Mouse (Mus musculus): ENCODE results near the gene Gm8267.
"Not testable (repeated sequence)": the region's sequence is repeated elsewhere in the genome, so short reads cannot be mapped to it uniquely, and the experiment has no call there.

Gm8267 gene

DNA sequence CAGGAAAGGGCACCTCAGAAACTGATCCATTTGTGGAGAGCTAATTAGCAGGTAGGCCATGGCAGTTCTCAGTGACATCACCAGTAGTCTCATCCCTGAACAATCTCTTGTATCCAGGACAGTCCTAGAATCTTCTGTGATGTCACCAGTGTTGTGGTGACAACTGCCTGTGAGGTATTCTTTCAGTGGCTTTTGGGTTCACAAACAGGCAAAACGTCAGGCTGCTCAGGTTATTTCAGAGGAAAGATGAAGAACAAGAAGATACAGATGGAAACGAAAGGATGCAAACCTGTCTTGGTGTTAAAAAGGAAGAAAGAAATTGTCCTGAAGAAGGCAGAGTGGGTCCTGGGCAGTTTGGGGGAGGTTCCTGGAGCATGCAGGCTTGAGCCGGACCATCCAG lies at the start of gene Gm8267:
TSS of gene Gm8267 (minus strand) at position 101 of the 400 bp plus-strand sequence.
- DNase-seq: no peak

DNA sequence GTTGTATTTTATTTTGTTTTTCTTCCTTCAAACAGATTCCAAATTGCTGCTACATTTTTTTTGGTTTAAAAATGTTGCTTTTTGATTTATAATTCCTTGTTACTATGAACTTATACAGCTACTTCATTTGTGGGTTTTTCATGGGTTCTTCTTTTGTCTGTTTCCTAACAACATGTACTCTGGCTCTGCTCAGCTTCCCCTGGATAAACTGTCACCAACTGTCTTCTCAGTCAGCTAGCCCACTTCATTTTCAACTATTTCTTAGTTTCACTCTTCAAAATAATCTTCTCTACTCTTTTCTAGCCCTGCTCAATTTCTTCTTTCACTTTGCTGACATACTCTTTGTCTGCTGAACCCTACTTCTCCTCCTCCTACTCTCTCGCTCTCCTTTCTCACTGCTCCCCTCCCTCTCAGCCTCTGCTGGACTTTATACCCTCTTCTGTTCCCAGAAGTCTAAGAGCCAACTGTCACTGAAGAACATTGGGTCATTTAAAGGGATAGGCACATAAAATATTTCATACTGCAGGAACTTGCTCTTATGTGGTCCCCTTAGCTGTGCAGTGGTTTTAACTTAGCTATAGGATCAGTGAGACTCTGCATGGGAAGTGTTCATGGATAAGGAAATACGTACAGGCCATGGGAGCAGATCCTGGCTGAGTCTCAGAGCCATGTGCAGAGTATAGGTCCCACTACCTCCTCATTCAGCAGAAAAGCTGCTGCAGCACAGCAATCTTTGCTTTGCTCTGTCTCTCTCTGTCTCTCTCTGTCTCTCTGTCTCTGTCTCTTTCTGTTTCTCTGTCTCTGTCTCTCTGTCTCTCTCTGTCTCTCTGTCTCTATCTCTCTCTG lies 39.6 kb upstream of the Gm8267 start:
- DNase-seq: peak; percentile 71

DNA sequence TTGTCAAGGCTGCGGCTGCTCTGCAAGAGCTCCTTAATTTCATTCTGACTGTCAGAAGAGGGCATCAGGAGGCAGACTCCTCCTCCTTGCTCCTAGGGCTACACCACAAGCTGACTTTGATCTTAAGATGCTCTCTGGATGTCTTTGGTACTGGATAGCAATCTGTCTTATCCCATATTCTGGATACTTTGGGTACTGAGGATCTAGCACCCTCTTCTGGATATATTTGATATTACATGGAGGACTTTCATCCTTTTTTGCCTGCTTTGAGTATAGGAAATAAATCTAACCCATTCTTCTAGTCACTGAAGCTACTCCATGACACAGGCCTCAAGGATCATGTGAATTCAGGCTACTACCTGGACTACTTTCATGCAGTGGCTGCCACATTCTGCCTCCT lies 7.4 kb downstream of the Gm8267 start:
- DNase-seq: peak; percentile 9

DNA sequence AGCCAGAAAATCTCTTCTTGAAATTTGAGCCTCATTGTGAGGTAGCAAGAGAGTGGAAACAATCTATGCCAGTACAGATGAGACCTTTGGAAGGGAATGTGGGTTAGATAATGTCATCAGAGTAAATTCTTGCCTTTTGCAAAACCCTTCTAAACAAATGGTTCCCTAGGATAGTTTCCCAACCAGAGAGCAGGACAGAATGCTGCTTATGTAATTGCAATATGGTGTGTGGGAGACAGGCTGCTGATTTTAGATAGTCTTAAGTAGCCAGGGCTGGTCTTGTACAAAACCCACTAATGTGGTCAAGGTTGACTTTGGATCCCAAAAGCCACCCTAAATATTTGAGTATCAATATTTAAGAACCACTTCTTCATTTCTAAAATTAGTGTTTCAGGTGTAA lies 19.4 kb downstream of the Gm8267 start:
- not testable (repeated sequence) for DNase-seq

DNA sequence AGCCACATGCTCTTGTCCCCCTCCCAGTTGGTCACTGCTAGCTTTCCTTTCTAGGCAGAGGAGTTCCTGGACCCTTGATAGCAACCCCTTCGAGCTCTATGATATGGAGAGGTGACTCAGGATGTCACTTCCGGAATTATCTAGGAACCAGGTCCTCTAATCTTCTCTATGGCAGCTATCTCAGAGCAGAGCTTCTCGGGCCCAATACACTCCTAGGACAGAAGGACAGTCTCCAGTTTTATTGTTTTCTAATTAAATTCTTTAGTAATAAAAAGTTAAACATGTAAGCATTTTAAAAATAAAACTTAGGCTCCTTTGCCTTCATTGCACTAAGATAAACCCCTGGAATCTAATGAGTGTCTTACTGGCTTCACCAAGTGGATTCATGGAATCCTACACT lies 43.8 kb downstream of the Gm8267 start, which contains the start of gene Gm8257:
TSS of gene Gm8257 (minus strand) at position 101 of the 400 bp plus-strand sequence.
- DNase-seq: not testable (repeated sequence)
